Mouse (Mus musculus): ENCODE measurements at regions not wholly inside any gene's neighbourhood (a gene's known extent, or its start where the extent isn't known, plus 50 kb on each side); places are given as distances from the start of the nearest gene placed in this dataset.

DNA sequence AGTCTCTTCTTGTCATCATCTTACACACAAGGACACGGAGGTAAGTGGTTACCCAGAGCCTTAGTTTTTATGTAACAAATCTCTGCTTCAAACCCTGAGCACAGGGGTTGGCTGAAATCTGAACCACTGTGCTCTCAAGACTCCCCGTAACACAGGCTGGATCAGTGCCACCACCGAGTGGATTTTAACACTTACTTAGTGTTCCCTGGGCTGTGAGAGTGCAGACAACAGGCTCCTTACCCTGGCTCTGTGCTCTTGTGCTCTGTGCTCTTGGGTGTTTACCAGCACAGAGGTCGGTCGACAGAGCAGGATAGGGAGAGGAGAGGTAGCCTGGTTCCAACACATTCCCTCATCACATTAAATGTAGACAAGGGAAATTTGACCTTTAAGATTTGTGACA, 134.9 kb downstream of the Cartpt start:
- H3K9me3 ChIP-seq (ENCODE audit: control insufficient read depth, low read length), result no peaks in the 10 kb centered on the region
- no peak overlapping the region for H3K4me2 ChIP-seq (ENCODE audit: low read depth, low read length)
- no peak overlapping the region for H3K4me3 ChIP-seq (ENCODE audit: low read depth, low read length)
- H3K27me3 ChIP-seq (replicated peaks; ENCODE audit: control insufficient read depth, insufficient read depth, low read length), result no peaks in the 10 kb centered on the region
- DNase-seq (ENCODE audit: low spot score) (peak; percentile 85), ATAC-seq (ENCODE audit: low read depth) (peak; percentile 77)
- WGBS, result 16% methylated on average over 5 of the region's 5 CpGs
- peaks cover 27% of the 10 kb centered on the region for H3K4me1 ChIP-seq (ENCODE audit: control insufficient read depth, insufficient read depth, low read length)
- H3K9ac ChIP-seq (ENCODE audit: low read depth, low read length), result no peak overlapping the region
- peak overlapping the region; percentile 2; the same call in 1 of the 2 replicates for H3K27ac ChIP-seq (replicated peaks; ENCODE audit: low read depth, low read length)
- no peaks in the 10 kb centered on the region for H3K36me3 ChIP-seq (ENCODE audit: control insufficient read depth, insufficient read depth, low read length)

- Histone ChIP-seq H3K4me1 (ENCODE audit: control insufficient read depth, insufficient read depth, low read length) (peaks cover 27% of the 10 kb centered on the region), H3K36me3 (ENCODE audit: control insufficient read depth, insufficient read depth, low read length) (no peaks in the 10 kb centered on the region), H3K4me3 (ENCODE audit: low read depth, low read length) (no peak overlapping the region), H3K27me3 (replicated peaks; ENCODE audit: control insufficient read depth, insufficient read depth, low read length) (no peaks in the 10 kb centered on the region), H3K9ac (ENCODE audit: low read depth, low read length) (no peak overlapping the region), H3K27ac (replicated peaks; ENCODE audit: low read depth, low read length) (no peak overlapping the region; the same call in 1 of the 2 replicates), H3K9me3 (ENCODE audit: control insufficient read depth, low read length) (no peaks in the 10 kb centered on the region), H3K4me2 (ENCODE audit: low read depth, low read length) (no peak overlapping the region)
- WGBS, result 67% methylated on average over 3 of the region's 3 CpGs
- ATAC-seq (ENCODE audit: low read depth) (no peak), DNase-seq (ENCODE audit: low spot score) (no peak)
Measured at GRCm38 (mm10) chr13:99764764-99765163, 136.1 kb downstream of the Cartpt start.

DNA sequence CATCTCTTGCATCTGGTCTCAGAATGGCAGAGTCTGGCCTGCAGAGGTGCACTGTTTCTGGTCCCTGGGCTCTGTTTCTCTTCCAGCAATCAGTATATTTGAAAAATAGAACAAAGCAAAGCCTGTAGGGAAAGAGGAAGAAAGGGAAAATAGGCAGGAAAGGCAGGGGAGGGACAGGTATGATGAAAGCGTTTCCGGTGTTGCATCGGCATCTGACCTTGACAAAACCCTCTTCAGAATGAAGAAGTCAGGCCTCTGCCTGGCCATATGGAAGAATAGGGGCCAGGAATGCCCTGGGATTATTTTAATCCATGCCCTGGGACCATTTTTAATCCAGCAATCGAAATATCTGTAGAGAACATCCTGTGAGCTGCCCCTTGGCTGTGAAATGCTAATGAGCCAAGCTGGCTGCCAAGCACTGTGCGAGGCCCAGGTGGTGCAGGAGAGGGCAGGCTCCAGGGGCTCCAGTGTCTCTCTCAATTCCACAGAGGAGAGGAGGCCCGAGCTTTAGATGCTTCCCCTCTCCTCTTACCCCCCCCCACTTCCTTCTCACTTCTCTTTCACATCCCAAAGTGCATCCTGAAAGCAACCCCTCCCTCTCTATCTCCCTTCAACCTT, 136.7 kb downstream of the Cartpt start:
- ATAC-seq (ENCODE audit: low read depth) (no peak), DNase-seq (ENCODE audit: low spot score) (no peak)
- Histone ChIP-seq H3K36me3 (ENCODE audit: control insufficient read depth, insufficient read depth, low read length) (no peaks in the 10 kb centered on the region), H3K27ac (replicated peaks; ENCODE audit: low read depth, low read length) (no peak overlapping the region; the same call in none of the 2 replicates), H3K4me3 (ENCODE audit: low read depth, low read length) (no peak overlapping the region), H3K27me3 (replicated peaks; ENCODE audit: control insufficient read depth, insufficient read depth, low read length) (no peaks in the 10 kb centered on the region), H3K4me1 (ENCODE audit: control insufficient read depth, insufficient read depth, low read length) (peaks cover 27% of the 10 kb centered on the region), H3K4me2 (ENCODE audit: low read depth, low read length) (no peak overlapping the region), H3K9ac (ENCODE audit: low read depth, low read length) (no peak overlapping the region), H3K9me3 (ENCODE audit: control insufficient read depth, low read length) (no peaks in the 10 kb centered on the region)
- 49% methylated on average over 6 of the region's 6 CpGs for WGBS

GRCm38 (mm10) chr13:99761843-99762242, 139.0 kb downstream of the Cartpt start:
- DNase-seq (ENCODE audit: low spot score) (peak; percentile 37), ATAC-seq (ENCODE audit: low read depth) (no peak)
- Histone ChIP-seq H3K27ac (replicated peaks; ENCODE audit: low read depth, low read length) (no peak overlapping the region), H3K9ac (ENCODE audit: low read depth, low read length) (no peak overlapping the region), H3K36me3 (ENCODE audit: control insufficient read depth, insufficient read depth, low read length) (no peaks in the 10 kb centered on the region), H3K9me3 (ENCODE audit: control insufficient read depth, low read length) (no peaks in the 10 kb centered on the region), H3K27me3 (replicated peaks; ENCODE audit: control insufficient read depth, insufficient read depth, low read length) (no peaks in the 10 kb centered on the region), H3K4me2 (ENCODE audit: low read depth, low read length) (no peak overlapping the region), H3K4me1 (ENCODE audit: control insufficient read depth, insufficient read depth, low read length) (peaks cover 27% of the 10 kb centered on the region), H3K4me3 (ENCODE audit: low read depth, low read length) (no peak overlapping the region)
- 64% methylated on average over 9 of the region's 9 CpGs for WGBS

GRCm38 (mm10) chr13:99761423-99761822, 139.5 kb downstream of the Cartpt start:
- Histone ChIP-seq H3K4me2 (ENCODE audit: low read depth, low read length) (no peak overlapping the region), H3K4me1 (ENCODE audit: control insufficient read depth, insufficient read depth, low read length) (peaks cover 27% of the 10 kb centered on the region), H3K27ac (replicated peaks; ENCODE audit: low read depth, low read length) (no peak overlapping the region), H3K9ac (ENCODE audit: low read depth, low read length) (no peak overlapping the region), H3K9me3 (ENCODE audit: control insufficient read depth, low read length) (no peaks in the 10 kb centered on the region), H3K27me3 (replicated peaks; ENCODE audit: control insufficient read depth, insufficient read depth, low read length) (no peaks in the 10 kb centered on the region), H3K36me3 (ENCODE audit: control insufficient read depth, insufficient read depth, low read length) (no peaks in the 10 kb centered on the region), H3K4me3 (ENCODE audit: low read depth, low read length) (no peak overlapping the region)
- peak; percentile 56; the same call in 1 of the 2 replicates for ATAC-seq (ENCODE audit: low read depth)
- WGBS, result 61% methylated on average over 4 of the region's 4 CpGs
- peak; percentile 66 for DNase-seq (ENCODE audit: low spot score)

- Histone ChIP-seq H3K4me2 (ENCODE audit: low read depth, low read length) (no peak overlapping the region), H3K27ac (replicated peaks; ENCODE audit: low read depth, low read length) (no peak overlapping the region), H3K27me3 (replicated peaks; ENCODE audit: control insufficient read depth, insufficient read depth, low read length) (no peaks in the 10 kb centered on the region), H3K9ac (ENCODE audit: low read depth, low read length) (no peak overlapping the region), H3K36me3 (ENCODE audit: control insufficient read depth, insufficient read depth, low read length) (no peaks in the 10 kb centered on the region), H3K4me3 (ENCODE audit: low read depth, low read length) (no peak overlapping the region), H3K4me1 (ENCODE audit: control insufficient read depth, insufficient read depth, low read length) (peaks cover 22% of the 10 kb centered on the region), H3K9me3 (ENCODE audit: control insufficient read depth, low read length) (no peaks in the 10 kb centered on the region)
- no peak for DNase-seq (ENCODE audit: low spot score)
- WGBS, result 78% methylated on average over 4 of the region's 4 CpGs
- no peak for ATAC-seq (ENCODE audit: low read depth)
Measured at GRCm38 (mm10) chr13:99760646-99761045, 140.2 kb downstream of the Cartpt start.

- no peaks in the 10 kb centered on the region for H3K9me3 ChIP-seq (ENCODE audit: control insufficient read depth, low read length)
- peaks cover 12% of the 10 kb centered on the region for H3K4me1 ChIP-seq (ENCODE audit: control insufficient read depth, insufficient read depth, low read length)
- no peaks in the 10 kb centered on the region for H3K36me3 ChIP-seq (ENCODE audit: control insufficient read depth, insufficient read depth, low read length)
- no peak overlapping the region for H3K4me2 ChIP-seq (ENCODE audit: low read depth, low read length)
- 51% methylated on average over 10 of the region's 10 CpGs for WGBS
- H3K27me3 ChIP-seq (replicated peaks; ENCODE audit: control insufficient read depth, insufficient read depth, low read length), result no peaks in the 10 kb centered on the region
- peak; percentile 61; the same call in 1 of the 2 replicates for ATAC-seq (ENCODE audit: low read depth)
- H3K4me3 ChIP-seq (ENCODE audit: low read depth, low read length), result no peak overlapping the region
- no peak overlapping the region for H3K9ac ChIP-seq (ENCODE audit: low read depth, low read length)
- H3K27ac ChIP-seq (replicated peaks; ENCODE audit: low read depth, low read length), result no peak overlapping the region
- peak; percentile 50 for DNase-seq (ENCODE audit: low spot score)
Measured at GRCm38 (mm10) chr13:99759256-99760044, 141.4 kb downstream of the Cartpt start.

GRCm38 (mm10) chr13:99754701-99755100, 146.2 kb downstream of the Cartpt start:
- Histone ChIP-seq H3K9me3 (ENCODE audit: control insufficient read depth, low read length) (no peaks in the 10 kb centered on the region), H3K4me3 (ENCODE audit: low read depth, low read length) (no peak overlapping the region), H3K9ac (ENCODE audit: low read depth, low read length) (no peak overlapping the region), H3K27ac (replicated peaks; ENCODE audit: low read depth, low read length) (no peak overlapping the region), H3K36me3 (ENCODE audit: control insufficient read depth, insufficient read depth, low read length) (no peaks in the 10 kb centered on the region), H3K4me1 (ENCODE audit: control insufficient read depth, insufficient read depth, low read length) (no peaks in the 10 kb centered on the region), H3K27me3 (replicated peaks; ENCODE audit: control insufficient read depth, insufficient read depth, low read length) (no peaks in the 10 kb centered on the region), H3K4me2 (ENCODE audit: low read depth, low read length) (no peak overlapping the region)
- DNase-seq (ENCODE audit: low spot score) (no peak), ATAC-seq (ENCODE audit: low read depth) (no peak)
- 76% methylated on average over 5 of the region's 5 CpGs for WGBS

Measured in embryonic facial prominence, embryonic 14.5 days (tissue).